Mouse (Mus musculus): ENCODE measurements at regions not wholly inside any gene's neighbourhood (a gene's known extent, or its start where the extent isn't known, plus 50 kb on each side); places are given as distances from the start of the nearest gene placed in this dataset.

- no peak for DNase-seq (ENCODE audit: low read depth, low spot score)
Observed at GRCm38 (mm10) chr3:16369629-16370028, 363.4 kb upstream of the Gm5150 start.

- DNase-seq (ENCODE audit: low read depth, low spot score) = no peak
Observed at GRCm38 (mm10) chr3:16363134-16363533, 356.9 kb upstream of the Gm5150 start.

DNA sequence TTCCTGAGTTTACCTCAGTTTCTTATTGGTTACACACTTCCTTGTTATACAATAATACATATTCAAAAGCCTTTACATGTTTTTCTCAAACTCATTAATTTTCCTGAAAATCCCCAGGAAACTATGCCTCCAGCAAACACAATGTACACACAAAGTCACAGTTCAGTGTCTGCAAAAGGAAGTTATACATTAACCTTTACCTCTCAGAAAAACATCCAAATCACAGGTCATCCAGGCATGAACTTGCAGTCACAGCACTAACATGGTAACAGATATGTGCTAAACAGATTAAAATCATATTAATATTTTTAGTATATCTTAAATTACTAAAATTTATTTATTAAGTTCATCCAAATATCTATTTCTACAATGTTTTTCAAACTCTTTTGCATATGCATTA is 352.8 kb upstream of the Gm5150 start:
- no peak for DNase-seq (ENCODE audit: low read depth, low spot score)

GRCm38 (mm10) chr3:16330750-16331149 is 324.5 kb upstream of the Gm5150 start:
- no peak for DNase-seq (ENCODE audit: low read depth, low spot score)

DNA sequence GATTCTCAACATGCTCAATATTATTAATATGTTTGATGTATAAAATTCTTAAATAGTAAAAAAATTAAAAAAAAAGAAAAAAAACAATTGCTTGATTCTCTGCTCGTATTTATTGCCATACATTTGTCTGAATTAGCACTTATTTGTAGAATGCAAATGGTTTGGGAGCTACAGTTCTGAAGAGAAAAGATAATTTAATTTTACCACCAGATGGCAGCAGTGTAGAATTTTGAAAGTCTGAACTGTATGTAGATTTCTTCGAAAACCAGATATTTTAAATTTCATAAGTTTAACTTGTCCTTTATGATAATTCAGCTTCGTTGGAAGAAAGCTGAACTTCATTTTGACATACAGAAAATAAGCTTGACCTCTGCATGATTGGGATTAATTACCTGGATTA is 304.6 kb upstream of the Gm5150 start:
- peak; percentile 15 for DNase-seq (ENCODE audit: low read depth, low spot score)

- no peak for DNase-seq (ENCODE audit: low read depth, low spot score)
Observed at GRCm38 (mm10) chr3:16277407-16277806, 271.2 kb upstream of the Gm5150 start.

Measured in mesoderm, embryonic 11.5 days (tissue).